Mouse (Mus musculus) kidney, embryonic 16.5 days (tissue): ENCODE measurements around the gene Hkdc1. TPM values are rescaled to one million over a fixed set of nuclear protein-coding genes. Genes with fewer than 3 reads are reported as not detected.

Source experiments
- ATAC-seq: fragments of 200-750 bp; cut with Nextera tagmentation; 2 replicates; pipeline ENCODE4 v1.8.0; 2017; ENCODE audit warnings: moderate TSS enrichment; ENCODE audit not compliant: low FRiP score, low TSS enrichment
- H3K27ac ChIP-seq: fragments of 300-500 bp; sonication (generic); 2 replicates; pipeline ENCODE4 v1.5.1; 2014; ENCODE audit warnings: low read length
- H3K27me3 ChIP-seq: fragments of 300-500 bp; sonication (generic); 2 replicates; pipeline ENCODE4 v1.6.1; 2014; ENCODE audit warnings: low read length, control low read depth, mixed read lengths; ENCODE audit not compliant: insufficient read depth
- H3K36me3 ChIP-seq: fragments of 300-500 bp; sonication (generic); 2 replicates; pipeline ENCODE4 v1.6.1; 2014; ENCODE audit warnings: low read length, control low read depth, mixed read lengths; ENCODE audit not compliant: insufficient read depth
- H3K4me1 ChIP-seq: fragments of 300-500 bp; sonication (generic); 2 replicates; pipeline ENCODE4 v1.6.1; 2014; ENCODE audit warnings: low read length, control low read depth, mixed read lengths; ENCODE audit not compliant: insufficient read depth
- H3K4me2 ChIP-seq: fragments of 300-500 bp; sonication (generic); replicated peaks from 2 replicates; pipeline ENCODE4 v1.6.1; 2014; ENCODE audit warnings: low read depth, low read length
- H3K4me3 ChIP-seq: fragments of 300-500 bp; sonication (generic); 2 replicates; pipeline ENCODE4 v1.5.1; 2014; ENCODE audit warnings: mild to moderate bottlenecking, low read length
- H3K9ac ChIP-seq: fragments of 300-500 bp; sonication (generic); replicated peaks from 2 replicates; pipeline ENCODE4 v1.6.1; 2014; ENCODE audit warnings: low read length
- H3K9me3 ChIP-seq: fragments of 300-500 bp; sonication (generic); 2 replicates; pipeline ENCODE4 v1.6.1; 2016; ENCODE audit warnings: low read length, control low read depth
- WGBS: fragments of 180-500 bp; shearing (Covaris S2); extraction: QIAGEN DNeasy Blood & Tissue Kit; methylation state at CpG from one replicate; pipeline ENCODE4 v1.1.7; 2014; 5-methylcytosine and 5-hydroxymethylcytosine counted together
- polyA plus RNA-seq: library from polyadenylated mRNA; unstranded; fragments of >200 nt; fragmentation: Nextera tagmentation; extraction: Ambion mirVana; gene quantifications from 2 replicates; pipeline ENCODE4 v1.2.1, GENCODE M21; 2015

The Hkdc1 gene
- polyA plus RNA-seq, 1 experiment from 2014 or later = 4.0 TPM

DNA sequence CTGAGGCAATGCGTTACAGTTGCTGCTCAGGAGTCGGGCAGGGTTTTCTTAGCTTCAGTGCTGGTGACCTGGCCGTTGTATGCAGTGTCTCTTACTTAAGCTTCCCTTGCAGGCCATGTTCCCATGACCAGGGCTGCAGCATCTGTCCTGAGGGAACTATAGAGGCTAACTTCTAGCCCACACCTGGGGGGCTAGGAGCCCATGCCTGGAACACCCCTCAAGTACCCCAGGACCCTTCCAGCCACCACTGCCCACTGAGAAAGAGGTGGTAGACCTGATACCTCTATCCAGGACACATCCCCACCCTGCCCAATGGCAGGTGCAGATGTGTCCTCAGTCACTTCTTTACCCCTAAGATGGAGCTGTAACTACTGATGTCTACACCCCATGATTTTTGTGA lies 81.3 kb downstream of the Hkdc1 start:
- Histone ChIP-seq H3K36me3 (no peaks in the 10 kb centered on the region), H3K4me1 (peaks cover 36% of the 10 kb centered on the region), H3K4me3 (peak overlapping the region; percentile 63), H3K27me3 (no peaks in the 10 kb centered on the region), H3K27ac (peak overlapping the region; percentile 85), H3K9ac (peak overlapping the region; percentile 64), H3K9me3 (no peaks in the 10 kb centered on the region), H3K4me2 (peak overlapping the region; percentile 92)
- 20% methylated on average over 3 of the region's 3 CpGs for WGBS
- ATAC-seq = 0 out of 2 replicates have a peak, but pooled peaks have one; percentile 0

DNA sequence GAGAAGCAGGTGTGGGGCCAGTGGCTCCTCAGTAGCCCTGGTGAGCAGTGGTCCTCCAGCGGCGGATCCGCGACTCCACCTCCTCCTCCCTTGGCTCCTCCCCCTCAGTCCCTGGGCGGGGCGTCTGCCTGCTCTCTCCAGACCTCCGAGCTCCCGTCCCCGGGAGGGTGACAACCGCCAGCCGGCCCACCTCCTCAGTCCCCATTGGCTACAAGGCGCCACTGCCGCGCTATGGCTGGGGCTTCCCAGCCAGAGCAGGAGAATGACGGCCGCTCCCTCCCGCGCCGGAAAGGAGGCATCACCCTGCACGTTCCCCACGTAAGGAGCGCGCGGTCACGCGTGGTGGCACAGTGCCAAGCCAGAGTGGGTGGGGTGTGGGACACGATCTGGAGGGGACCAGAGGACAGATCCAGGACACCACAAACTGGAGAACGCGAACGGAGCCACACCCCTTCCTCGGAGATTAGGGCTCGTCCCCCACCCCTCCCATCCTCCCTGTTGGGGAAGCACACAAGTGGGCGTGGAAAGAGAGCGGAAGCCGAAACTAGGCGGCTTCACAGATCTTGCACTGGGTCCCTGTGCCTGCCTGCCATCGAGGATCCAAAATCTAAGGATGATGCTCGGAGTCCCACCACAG lies 82.1 kb downstream of the Hkdc1 start:
- H3K27ac ChIP-seq = peak overlapping the region; percentile 85
- under 1% methylated on average over 38 of the region's 38 CpGs for WGBS
- no peaks in the 10 kb centered on the region for H3K27me3 ChIP-seq

DNA sequence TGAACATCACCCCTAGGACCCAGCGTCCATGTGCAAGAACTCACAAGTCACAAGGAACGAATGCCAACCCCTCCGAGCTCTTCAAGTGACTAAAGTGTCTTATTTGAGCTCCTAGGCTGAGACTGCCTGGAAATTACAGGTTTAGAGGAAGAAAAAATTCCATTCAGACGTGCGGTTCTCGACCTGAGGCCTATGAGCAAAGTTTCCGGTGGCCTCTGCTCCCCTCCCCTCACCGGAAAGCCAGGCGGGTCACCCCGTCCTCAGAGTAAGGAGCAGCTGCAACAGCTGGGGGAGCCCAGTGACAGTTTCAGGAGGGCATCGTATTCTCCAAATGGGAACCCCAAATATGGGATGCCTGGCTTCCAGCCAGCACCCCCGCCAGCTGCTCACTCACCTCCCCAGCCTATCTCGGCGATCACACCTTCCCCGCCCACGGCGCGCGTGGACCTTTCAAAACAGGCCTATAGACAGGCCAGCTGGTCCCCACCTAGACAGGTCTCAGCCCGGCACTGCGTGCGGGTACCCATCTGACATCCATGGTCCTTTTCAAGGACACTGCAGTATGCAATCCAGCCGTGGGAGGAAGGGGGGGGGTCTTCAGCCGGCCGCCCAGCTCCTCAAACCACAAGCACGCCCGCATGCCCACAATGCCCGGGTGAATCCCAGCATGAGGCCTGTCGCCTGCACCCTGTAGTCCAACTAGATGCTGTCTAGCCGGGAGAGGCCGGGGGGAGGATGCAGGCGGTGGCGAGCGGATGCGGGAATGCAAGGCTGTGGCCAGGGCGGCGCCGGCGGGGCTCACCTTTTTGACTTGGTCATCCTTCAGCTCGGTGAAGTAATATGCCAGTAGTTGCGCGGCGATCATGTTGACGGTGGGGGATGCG lies 82.8 kb downstream of the Hkdc1 start:
- H3K4me3 ChIP-seq = peak overlapping the region; percentile 63
- peak; percentile 60 for ATAC-seq
- H3K4me2 ChIP-seq = peak overlapping the region; percentile 92
- peaks cover 44% of the 10 kb centered on the region for H3K4me1 ChIP-seq
- peak overlapping the region; percentile 64 for H3K9ac ChIP-seq
- peak overlapping the region; percentile 85 for H3K27ac ChIP-seq
- no peaks in the 10 kb centered on the region for H3K27me3 ChIP-seq
- 2% methylated on average over 43 of the region's 45 CpGs for WGBS
- no peaks in the 10 kb centered on the region for H3K9me3 ChIP-seq
- no peaks in the 10 kb centered on the region for H3K36me3 ChIP-seq

More for the DNA sequence above, 82.1 kb downstream of the Hkdc1 start:
- no peaks in the 10 kb centered on the region for H3K9me3 ChIP-seq
- H3K9ac ChIP-seq = peak overlapping the region; percentile 64
- no peaks in the 10 kb centered on the region for H3K36me3 ChIP-seq
- peak overlapping the region; percentile 92 for H3K4me2 ChIP-seq
- peaks cover 39% of the 10 kb centered on the region for H3K4me1 ChIP-seq
- ATAC-seq = peak; percentile 98
- peak overlapping the region; percentile 63 for H3K4me3 ChIP-seq

DNA sequence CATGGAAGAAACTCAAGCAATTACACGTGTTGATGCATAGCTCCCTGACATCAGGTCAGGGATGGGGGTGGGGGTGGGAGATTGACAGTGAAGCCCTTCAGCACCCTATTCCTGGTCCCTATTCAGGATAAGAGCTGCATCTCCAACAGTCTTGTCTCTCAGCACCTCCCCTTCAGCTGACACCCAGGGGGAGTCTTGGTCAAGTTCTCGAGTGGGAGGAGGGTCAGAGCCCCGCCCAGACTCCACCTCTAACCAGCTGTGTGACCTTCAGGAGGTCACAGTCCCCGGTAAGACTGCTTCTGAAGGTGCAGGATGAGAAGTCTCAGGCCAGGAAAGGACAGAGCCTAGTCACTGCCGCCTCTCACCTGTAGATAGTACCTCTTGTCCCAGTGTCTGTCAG lies 83.7 kb downstream of the Hkdc1 start:
- peak overlapping the region; percentile 63 for H3K4me3 ChIP-seq
- H3K4me1 ChIP-seq = peaks cover 45% of the 10 kb centered on the region
- no peaks in the 10 kb centered on the region for H3K27me3 ChIP-seq
- WGBS = 22% methylated on average over 5 of the region's 5 CpGs
- peak overlapping the region; percentile 85 for H3K27ac ChIP-seq
- peak overlapping the region; percentile 64; the same call in 1 of the 2 replicates for H3K9ac ChIP-seq
- H3K4me2 ChIP-seq = peak overlapping the region; percentile 92
- ATAC-seq = no peak
- no peaks in the 10 kb centered on the region for H3K36me3 ChIP-seq
- H3K9me3 ChIP-seq = no peaks in the 10 kb centered on the region

DNA sequence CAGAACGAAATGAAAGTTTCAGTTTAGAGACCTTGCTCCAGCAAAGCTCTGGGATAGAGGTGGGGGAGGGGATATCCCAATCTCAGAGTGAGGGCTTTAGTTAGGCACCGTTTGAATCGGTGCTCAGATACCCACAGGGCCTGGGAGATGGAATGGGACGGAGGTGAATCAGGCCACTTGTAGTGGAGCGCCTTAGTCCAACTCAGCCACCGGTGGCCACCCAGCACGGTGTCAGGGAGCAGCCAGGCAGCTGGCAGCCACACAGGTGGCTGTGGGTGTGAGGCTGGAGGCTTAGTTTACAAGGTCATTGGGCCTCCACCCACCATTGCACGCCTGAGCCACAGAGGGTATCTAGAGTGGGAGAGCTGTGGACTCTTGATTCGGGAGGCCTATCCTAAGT lies 84.1 kb downstream of the Hkdc1 start:
- H3K36me3 ChIP-seq = no peaks in the 10 kb centered on the region
- peak overlapping the region; percentile 92 for H3K4me2 ChIP-seq
- peaks cover 45% of the 10 kb centered on the region for H3K4me1 ChIP-seq
- H3K27ac ChIP-seq = peak overlapping the region; percentile 85
- no peaks in the 10 kb centered on the region for H3K27me3 ChIP-seq
- H3K9ac ChIP-seq = no peak overlapping the region; the same call in 1 of the 2 replicates
- no peaks in the 10 kb centered on the region for H3K9me3 ChIP-seq
- 25% methylated on average over 9 of the region's 9 CpGs for WGBS
- peak overlapping the region; percentile 63 for H3K4me3 ChIP-seq
- ATAC-seq = no peak

DNA sequence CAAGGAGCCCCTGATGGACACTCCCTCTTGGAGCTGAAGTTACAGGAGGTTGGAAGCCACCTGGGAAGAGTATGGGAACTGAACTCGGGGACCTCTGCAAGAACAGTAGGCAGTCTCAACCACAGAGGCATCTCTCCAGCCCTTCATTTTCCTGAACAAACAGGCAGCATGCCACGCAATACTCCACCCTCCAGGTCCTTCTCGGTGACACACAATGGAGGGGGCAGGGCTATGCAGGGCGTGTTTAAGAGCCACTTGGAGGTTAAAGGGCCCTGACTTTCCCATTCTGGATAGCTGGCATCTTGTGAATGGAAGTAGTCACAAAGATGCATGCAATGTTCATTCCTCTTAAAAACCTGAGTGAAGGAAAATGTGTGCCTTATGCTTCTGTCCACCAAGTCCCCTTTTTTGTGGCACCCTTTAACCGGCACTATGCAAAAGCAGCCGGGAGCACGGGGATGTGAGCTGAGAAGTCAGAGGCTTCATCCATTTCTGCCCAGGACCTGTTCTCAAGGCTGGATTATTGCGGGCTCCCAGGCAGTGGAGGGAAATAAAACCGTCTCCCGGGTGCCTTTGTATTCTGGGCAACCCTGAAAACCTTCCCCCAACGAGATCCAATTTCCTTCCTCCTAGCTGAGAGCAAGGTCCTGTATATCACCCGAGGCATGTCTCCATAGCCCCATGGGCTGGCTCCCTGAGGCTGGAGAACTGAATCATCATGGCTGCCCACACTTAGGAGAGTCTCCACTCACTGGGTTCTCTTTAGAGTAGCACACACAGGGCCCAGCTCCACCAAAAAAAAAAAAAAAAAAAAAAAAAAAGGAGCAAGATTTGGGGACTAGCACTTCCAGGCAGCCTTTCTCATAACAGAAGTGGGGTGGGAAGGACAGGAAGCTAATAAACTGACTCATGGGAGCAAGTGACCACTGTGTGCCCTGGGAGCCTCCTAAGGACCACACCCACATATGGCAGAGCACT lies 85.4 kb downstream of the Hkdc1 start:
- Histone ChIP-seq H3K36me3 (no peaks in the 10 kb centered on the region), H3K4me2 (no peak overlapping the region), H3K4me1 (peaks cover 53% of the 10 kb centered on the region), H3K4me3 (no peak overlapping the region), H3K9ac (0 out of 2 replicates have a peak overlapping the region, but pooled peaks have one; percentile 0), H3K27me3 (no peaks in the 10 kb centered on the region), H3K27ac (peak overlapping the region; percentile 54), H3K9me3 (no peaks in the 10 kb centered on the region)
- WGBS = 18% methylated on average over 12 of the region's 12 CpGs
- no peak for ATAC-seq

DNA sequence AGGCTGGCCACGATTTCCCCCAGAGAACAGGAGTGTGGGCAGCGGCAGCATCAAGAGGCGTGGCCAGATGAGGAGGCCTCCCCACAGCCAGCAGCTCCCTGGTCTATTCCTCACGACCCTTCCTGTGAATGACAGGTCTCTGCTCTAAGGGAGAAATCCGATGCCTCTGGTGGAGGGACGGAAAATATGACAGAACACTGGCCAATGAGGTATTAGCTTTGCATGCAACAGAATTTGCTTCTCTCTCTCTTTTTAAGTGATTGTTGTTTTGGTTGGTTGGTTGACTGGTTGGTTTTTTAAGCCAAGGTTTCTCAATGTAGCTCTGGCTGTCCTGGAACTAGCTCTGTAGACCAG lies 86.9 kb downstream of the Hkdc1 start:
- ATAC-seq = no peak
- no peaks in the 10 kb centered on the region for H3K36me3 ChIP-seq
- 20% methylated on average over 6 of the region's 6 CpGs for WGBS
- no peaks in the 10 kb centered on the region for H3K27me3 ChIP-seq
- peaks cover 52% of the 10 kb centered on the region for H3K4me1 ChIP-seq
- no peak overlapping the region for H3K27ac ChIP-seq
- no peaks in the 10 kb centered on the region for H3K9me3 ChIP-seq
- H3K4me3 ChIP-seq = no peak overlapping the region
- no peak overlapping the region for H3K4me2 ChIP-seq
- H3K9ac ChIP-seq = no peak overlapping the region

DNA sequence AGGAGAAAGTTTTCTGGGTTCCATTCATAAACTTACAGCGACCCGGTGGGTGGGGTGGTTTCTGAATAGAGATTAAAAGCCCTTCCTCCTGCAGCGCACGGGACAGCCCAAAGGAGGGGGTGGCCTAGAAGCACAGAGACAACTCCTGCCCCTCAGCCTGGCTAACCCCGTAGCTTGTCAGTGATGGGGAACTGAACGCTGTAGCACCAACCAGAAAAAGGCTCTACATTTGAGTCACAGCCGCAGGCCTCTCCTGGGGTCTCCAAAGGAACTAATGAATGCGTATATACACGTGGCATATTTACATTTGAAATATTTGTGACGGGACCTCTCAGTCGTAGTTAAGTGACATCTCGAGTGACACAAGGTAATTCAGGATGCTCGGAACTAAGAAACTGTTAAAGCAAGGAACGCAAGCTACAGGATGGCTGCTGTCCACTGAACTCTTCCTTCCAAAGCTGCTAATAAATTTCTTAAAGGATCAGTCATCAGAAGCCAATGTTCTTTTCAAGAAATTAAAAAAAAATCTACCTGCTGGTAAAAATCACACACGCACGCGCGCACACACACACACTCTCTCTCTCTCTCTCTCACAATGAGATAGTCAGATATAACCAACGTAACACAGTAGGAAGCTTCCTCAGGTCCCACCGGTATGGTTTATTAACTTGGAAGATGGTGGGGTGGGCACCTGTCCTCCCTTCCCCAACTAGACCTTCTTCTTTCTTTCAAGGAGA lies 87.4 kb downstream of the Hkdc1 start:
- 66% methylated on average over 20 of the region's 20 CpGs for WGBS
- no peak overlapping the region for H3K4me3 ChIP-seq
- no peak overlapping the region for H3K9ac ChIP-seq
- ATAC-seq = no peak
- no peaks in the 10 kb centered on the region for H3K27me3 ChIP-seq
- no peak overlapping the region for H3K27ac ChIP-seq
- H3K4me2 ChIP-seq = no peak overlapping the region
- no peaks in the 10 kb centered on the region for H3K36me3 ChIP-seq
- no peaks in the 10 kb centered on the region for H3K9me3 ChIP-seq
- peaks cover 58% of the 10 kb centered on the region for H3K4me1 ChIP-seq

DNA sequence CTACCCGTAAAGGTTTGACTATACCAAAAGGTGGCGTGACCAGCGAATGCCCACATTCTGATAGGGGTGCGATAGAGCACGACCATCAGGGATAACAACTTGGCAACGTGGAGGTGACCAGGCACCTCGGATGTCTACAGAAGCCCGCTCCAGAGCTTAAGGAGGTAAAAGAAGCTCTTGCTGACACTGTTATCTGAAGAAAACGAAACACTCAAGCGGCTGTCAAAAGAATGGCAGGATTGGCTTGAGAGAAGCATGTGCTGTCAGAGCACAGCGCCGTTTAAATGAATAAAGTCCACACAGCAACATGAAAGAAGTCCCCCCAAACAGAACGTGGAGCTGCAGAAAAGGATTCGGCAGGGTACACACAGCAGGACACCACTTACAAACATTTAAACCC lies 89.0 kb downstream of the Hkdc1 start:
- no peak overlapping the region for H3K9ac ChIP-seq
- 84% methylated on average over 14 of the region's 14 CpGs for WGBS
- peaks cover 50% of the 10 kb centered on the region for H3K4me1 ChIP-seq

More for the DNA sequence above, 89.0 kb downstream of the Hkdc1 start:
- Histone ChIP-seq H3K27ac (no peak overlapping the region), H3K9me3 (no peaks in the 10 kb centered on the region), H3K36me3 (no peaks in the 10 kb centered on the region), H3K4me2 (no peak overlapping the region), H3K4me3 (no peak overlapping the region), H3K27me3 (no peaks in the 10 kb centered on the region)
- no peak for ATAC-seq
